Mouse (Mus musculus) E14TG2a.4 (cell line): ENCODE data around the gene Bcam.

Experiments used
- CTCF ChIP-seq: conservative IDR thresholded peaks from 2 replicates; pipeline ENCODE4 v1.5.1; 2014; ENCODE audit warnings: low read length
- POU5F1 ChIP-seq: IDR thresholded peaks from 2 replicates; pipeline ENCODE4 v1.6.1; 2014; ENCODE audit warnings: low read length, borderline replicate concordance

DNA sequence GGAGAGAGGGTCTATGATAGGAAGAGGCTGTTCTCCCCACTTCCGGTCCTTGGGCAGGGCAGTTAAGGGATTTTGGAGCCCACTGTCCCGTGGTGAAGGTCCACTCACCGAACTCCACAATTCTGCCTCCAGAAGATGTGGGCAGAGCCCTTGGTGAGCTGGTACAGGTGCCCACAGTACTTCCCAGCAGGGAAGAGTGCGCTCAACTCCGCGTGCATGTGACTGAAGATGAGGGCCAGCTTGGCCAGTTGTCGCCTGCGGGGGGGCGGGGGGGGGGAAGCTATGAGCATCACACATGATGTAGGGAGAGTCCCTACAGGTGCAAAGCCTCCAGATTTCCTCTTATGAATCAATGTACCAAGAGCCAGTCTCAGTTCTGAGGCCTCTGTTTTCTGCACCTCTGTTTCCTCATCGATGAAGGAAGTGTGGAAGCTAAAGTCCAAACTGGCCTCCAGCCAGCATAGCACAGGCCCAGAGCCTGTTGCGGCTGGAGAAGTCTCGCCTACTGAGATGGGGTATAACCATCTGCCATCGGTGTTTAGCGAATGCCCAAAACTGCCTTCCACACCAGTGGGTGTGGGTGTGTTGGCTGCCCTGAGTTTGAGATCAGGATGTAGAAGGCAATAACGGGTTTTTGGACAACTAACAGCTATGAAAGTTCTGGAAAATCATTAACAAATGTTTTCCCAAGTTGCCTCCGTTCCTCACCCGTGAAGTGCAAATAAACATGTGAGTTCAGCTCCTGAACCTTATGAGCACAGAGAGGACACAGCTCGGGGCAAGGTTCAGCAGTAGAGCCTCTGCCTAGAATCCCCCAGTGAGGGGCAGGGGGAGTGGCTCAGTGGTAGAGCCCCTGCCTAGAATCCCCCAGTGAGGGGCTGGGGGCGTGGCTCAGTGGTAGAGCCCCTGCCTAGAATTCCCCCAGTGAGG lies 22.1 kb upstream of the Bcam start:
- TF ChIP-seq CTCF (no peak), POU5F1 (no peak)
